ENCODE assay signal across 7 mouse cellular contexts in the genomic region with DNA sequence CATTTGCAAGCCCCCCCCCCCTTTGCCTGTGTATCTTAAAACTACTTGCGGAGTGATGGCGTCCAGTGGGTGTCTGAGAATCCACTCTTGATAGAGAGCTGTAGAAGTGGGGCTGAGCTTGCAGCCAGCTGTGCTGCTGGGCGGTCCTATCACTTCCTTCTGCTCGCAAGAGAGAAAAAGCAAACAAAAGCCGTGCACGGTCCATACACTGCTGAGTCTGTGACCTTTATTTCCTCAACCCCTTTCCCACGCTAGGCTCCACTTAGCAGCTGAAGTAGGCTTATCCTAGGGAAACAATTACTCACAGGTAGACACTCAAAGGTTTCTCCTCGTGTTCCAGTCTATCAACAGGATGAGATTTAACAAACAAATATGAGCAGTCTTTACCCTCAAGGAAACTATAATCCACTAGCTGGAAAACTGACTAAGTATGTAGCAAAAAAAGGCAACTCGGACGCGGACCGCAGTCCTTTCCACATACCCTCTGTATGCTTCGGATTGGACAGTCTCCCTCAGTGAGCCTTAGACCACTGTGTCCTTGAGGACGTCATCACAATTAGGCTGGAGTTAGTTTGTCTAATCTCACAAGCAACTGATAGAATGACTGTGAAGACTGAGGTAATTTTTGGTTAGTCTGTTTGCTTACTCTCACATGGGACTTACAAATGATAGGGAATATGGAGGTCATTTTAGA.
A peak's percentile ranks its signal among the peaks of the same experiment; 100 is the strongest.
DNase-seq lines count a peak whose midpoint lies in the region; ATAC-seq and TF ChIP-seq lines count a peak whose summit lies in the region.

No protein-coding gene starts in this region.

- H3K4me2 ChIP-seq in forebrain, embryonic 12.5 days, result no peak overlapping the region
- no peak overlapping the region for H3K4me2 ChIP-seq in hindbrain, embryonic 13.5 days
- peak overlapping the region; percentile 32 for H3K4me2 ChIP-seq in liver, embryonic 13.5 days
- no peak overlapping the region for H3K4me2 ChIP-seq in midbrain, postnatal 0 days (ENCODE audit: low read depth, low read length, poor library complexity, severe bottlenecking)

- WGBS in forebrain, embryonic 12.5 days, result 57% methylated on average over 14 of the region's 14 CpGs
- WGBS in hindbrain, embryonic 13.5 days, result 64% methylated on average over 14 of the region's 14 CpGs
- WGBS in liver, embryonic 13.5 days (ENCODE audit: insufficient replicate concordance), result 36% methylated on average over 14 of the region's 14 CpGs
- WGBS in midbrain, postnatal 0 days, result 57% methylated on average over 14 of the region's 14 CpGs

- no peak overlapping the region for H3K9ac ChIP-seq in forebrain, embryonic 12.5 days
- H3K9ac ChIP-seq in hindbrain, embryonic 13.5 days, result no peak overlapping the region
- no peak overlapping the region for H3K9ac ChIP-seq in liver, embryonic 13.5 days
- H3K9ac ChIP-seq in midbrain, postnatal 0 days (replicated peaks; ENCODE audit: low read length, poor library complexity, severe bottlenecking), result no peak overlapping the region

- H3K4me1 ChIP-seq in bone marrow macrophage, adult 2 months (ENCODE audit: control insufficient read depth, insufficient read depth, low read length), result peaks cover 9% of the 10 kb centered on the region
- H3K4me1 ChIP-seq in forebrain, embryonic 12.5 days, result no peaks in the 10 kb centered on the region
- H3K4me1 ChIP-seq in hindbrain, embryonic 13.5 days (replicated peaks), result no peaks in the 10 kb centered on the region
- peaks cover 2% of the 10 kb centered on the region; the same call in 1 of the 2 replicates for H3K4me1 ChIP-seq in liver, embryonic 13.5 days (replicated peaks)
- H3K4me1 ChIP-seq in midbrain, postnatal 0 days (ENCODE audit: insufficient read depth, low read length), result no peaks in the 10 kb centered on the region

- H3K36me3 ChIP-seq in forebrain, embryonic 12.5 days (replicated peaks), result 0 out of 2 replicates have a peak, but pooled peaks cover under 1% of the 10 kb centered on the region
- no peaks in the 10 kb centered on the region for H3K36me3 ChIP-seq in hindbrain, embryonic 13.5 days
- H3K36me3 ChIP-seq in liver, embryonic 13.5 days, result no peaks in the 10 kb centered on the region
- no peaks in the 10 kb centered on the region for H3K36me3 ChIP-seq in midbrain, postnatal 0 days (ENCODE audit: insufficient read depth, low read length)

- H3K4me3 ChIP-seq in bone marrow macrophage, adult 2 months (ENCODE audit: insufficient read depth, low read length), result peak overlapping the region; percentile 52
- no peak overlapping the region for H3K4me3 ChIP-seq in forebrain, embryonic 12.5 days (replicated peaks)
- H3K4me3 ChIP-seq in hindbrain, embryonic 13.5 days, result no peak overlapping the region
- no peak overlapping the region for H3K4me3 ChIP-seq in liver, embryonic 13.5 days (replicated peaks)
- no peak overlapping the region for H3K4me3 ChIP-seq in midbrain, postnatal 0 days (ENCODE audit: low read depth, low read length)

- TF ChIP-seq CTCF in bone marrow macrophage, adult 2 months (IDR thresholded peaks at IDR 0.05; ENCODE audit: low read depth, low read length), result no peak
- no peak for TF ChIP-seq CTCF in midbrain, postnatal 0 days (IDR thresholded peaks at IDR 0.05)

- H3K27me3 ChIP-seq in forebrain, embryonic 12.5 days, result no peaks in the 10 kb centered on the region
- no peaks in the 10 kb centered on the region for H3K27me3 ChIP-seq in hindbrain, embryonic 13.5 days
- no peaks in the 10 kb centered on the region for H3K27me3 ChIP-seq in liver, embryonic 13.5 days
- H3K27me3 ChIP-seq in midbrain, postnatal 0 days (ENCODE audit: insufficient read depth, low read length), result no peaks in the 10 kb centered on the region

- no peak for TF ChIP-seq POLR2A in bone marrow macrophage, adult 2 months (IDR thresholded peaks at IDR 0.05; ENCODE audit: borderline replicate concordance, low read depth, low read length)

- peak; percentile 73 for ATAC-seq in forebrain, embryonic 12.5 days (ENCODE audit: low FRiP score)
- no peak for ATAC-seq in hindbrain, embryonic 13.5 days (ENCODE audit: low FRiP score)
- ATAC-seq in liver, embryonic 13.5 days (ENCODE audit: low read depth), result peak; percentile 61
- ATAC-seq in midbrain, postnatal 0 days (ENCODE audit: low FRiP score), result 0 out of 2 replicates have a peak, but pooled peaks have one; percentile 47

- H3K9me3 ChIP-seq in forebrain, embryonic 12.5 days, result no peaks in the 10 kb centered on the region
- no peaks in the 10 kb centered on the region for H3K9me3 ChIP-seq in hindbrain, embryonic 13.5 days
- H3K9me3 ChIP-seq in liver, embryonic 13.5 days (replicated peaks), result no peaks in the 10 kb centered on the region
- no peaks in the 10 kb centered on the region for H3K9me3 ChIP-seq in midbrain, postnatal 0 days (ENCODE audit: low read length)

- DNase-seq in liver, embryonic 13.5 days, result no peak
- no peak for DNase-seq in midbrain, postnatal 0 days (ENCODE audit: low spot score)
- DNase-seq in right cerebral cortex, postnatal 14 days, result no peak
- DNase-seq in right cerebral cortex, postnatal 10 days (ENCODE audit: low spot score in 2 of 2), result no peak

- peak overlapping the region; percentile 55 for H3K27ac ChIP-seq in bone marrow macrophage, adult 2 months (ENCODE audit: insufficient read depth, low read depth, low read length)
- H3K27ac ChIP-seq in forebrain, embryonic 12.5 days, result no peak overlapping the region
- H3K27ac ChIP-seq in hindbrain, embryonic 13.5 days, result peak overlapping the region; percentile 41; the same call in 1 of the 2 replicates
- H3K27ac ChIP-seq in liver, embryonic 13.5 days, result no peak overlapping the region
- H3K27ac ChIP-seq in midbrain, postnatal 0 days (ENCODE audit: low read depth, low read length), result no peak overlapping the region

Comparison
In these comparisons a context has a peak if more than half of its experiments do, and no peak if none do; other contexts are left out.
1. H3K27ac ChIP-seq: peak in bone marrow macrophage, adult 2 months (single experiment) and hindbrain, embryonic 13.5 days (single experiment); none in forebrain, embryonic 12.5 days (single experiment), liver, embryonic 13.5 days (single experiment) and midbrain, postnatal 0 days (single experiment).